Mouse (Mus musculus) ES-E14 (cell line): ENCODE measurements at regions not wholly inside any gene's neighbourhood (a gene's known extent, or its start where the extent isn't known, plus 50 kb on each side); places are given as distances from the start of the nearest gene placed in this dataset.

Experiments used
- DNase-seq: peaks from one replicate; pipeline ENCODE4 v3.0.0-alpha.2; 2013; ENCODE audit warnings: low read depth, low spot score
- H3K27ac ChIP-seq: 2 replicates; pipeline ENCODE4 v1.5.1; 2012; ENCODE audit warnings: low read depth, mild to moderate bottlenecking, low read length, moderate library complexity, mixed read lengths; ENCODE audit not compliant: poor library complexity, insufficient read depth, severe bottlenecking
- H3K36me3 ChIP-seq: 2 replicates; pipeline ENCODE4 v1.6.1; 2012; ENCODE audit warnings: mild to moderate bottlenecking, low read length, moderate library complexity, mixed read lengths; ENCODE audit not compliant: control insufficient read depth, poor library complexity, insufficient read depth, severe bottlenecking
- H3K4me1 ChIP-seq, 2 experiments: fragments of 150-350 bp in 1 of 2; sonication (generic) in 1 of 2; 2 replicates each; pipeline ENCODE4 v1.6.1; 2012; ENCODE audit warnings: low read length in 2 of 2, mild to moderate bottlenecking in 1 of 2, mixed read lengths in 1 of 2; ENCODE audit not compliant: control insufficient read depth in 2 of 2, insufficient read depth in 2 of 2, poor library complexity in 1 of 2
- H3K4me3 ChIP-seq, 2 experiments: fragments of 150-350 bp in 1 of 2; sonication (generic) in 1 of 2; 2 replicates each; pipeline ENCODE4 v1.5.1; 2012; ENCODE audit warnings: low read length in 2 of 2, low read depth in 1 of 2, mild to moderate bottlenecking in 1 of 2, mixed read lengths in 1 of 2; ENCODE audit not compliant: insufficient read depth in 1 of 2, poor library complexity in 1 of 2, severe bottlenecking in 1 of 2
- H3K9ac ChIP-seq: 2 replicates; pipeline ENCODE4 v1.6.1; 2012; ENCODE audit warnings: low read depth, mild to moderate bottlenecking, low read length, mixed read lengths; ENCODE audit not compliant: poor library complexity, insufficient read depth, severe bottlenecking
- H3K9me3 ChIP-seq: fragments of 150-350 bp; sonication (generic); 2 replicates; pipeline ENCODE4 v1.6.1; 2012; ENCODE audit warnings: low read depth, mild to moderate bottlenecking, low read length; ENCODE audit not compliant: control insufficient read depth, insufficient read depth
- CHD2 ChIP-seq: IDR thresholded peaks from 2 replicates; pipeline ENCODE4 v1.6.1; 2014; ENCODE audit warnings: mild to moderate bottlenecking, low read depth, low read length, inconsistent platforms
- HCFC1 ChIP-seq: IDR thresholded peaks from 2 replicates; pipeline ENCODE4 v1.6.1; 2012; ENCODE audit warnings: low read length, inconsistent platforms, borderline replicate concordance; ENCODE audit not compliant: insufficient read depth
- MAFK ChIP-seq: IDR thresholded peaks from 2 replicates; pipeline ENCODE4 v1.6.1; 2014; ENCODE audit warnings: mild to moderate bottlenecking, low read depth, low read length, inconsistent platforms; ENCODE audit not compliant: insufficient read depth
- ZC3H11A ChIP-seq: IDR thresholded peaks from 2 replicates; pipeline ENCODE4 v1.6.1; 2012; ENCODE audit warnings: low read depth, mild to moderate bottlenecking, inconsistent platforms, low read length, borderline replicate concordance
- ZNF384 ChIP-seq: IDR thresholded peaks from 2 replicates; pipeline ENCODE4 v1.6.1; 2012; ENCODE audit warnings: low read depth, low read length, inconsistent platforms
- in situ Hi-C, 2 experiments: fragments of 600-800 bp; cut with MboI; formaldehyde crosslinking; loops; one replicate each; pipeline ENCODE4 v1.15.1; 2025; ENCODE audit warnings: low sequenced_read_pairs in 2 of 2, inconsistent platforms in 1 of 2; ENCODE audit not compliant: unreplicated experiment in 2 of 2

DNA sequence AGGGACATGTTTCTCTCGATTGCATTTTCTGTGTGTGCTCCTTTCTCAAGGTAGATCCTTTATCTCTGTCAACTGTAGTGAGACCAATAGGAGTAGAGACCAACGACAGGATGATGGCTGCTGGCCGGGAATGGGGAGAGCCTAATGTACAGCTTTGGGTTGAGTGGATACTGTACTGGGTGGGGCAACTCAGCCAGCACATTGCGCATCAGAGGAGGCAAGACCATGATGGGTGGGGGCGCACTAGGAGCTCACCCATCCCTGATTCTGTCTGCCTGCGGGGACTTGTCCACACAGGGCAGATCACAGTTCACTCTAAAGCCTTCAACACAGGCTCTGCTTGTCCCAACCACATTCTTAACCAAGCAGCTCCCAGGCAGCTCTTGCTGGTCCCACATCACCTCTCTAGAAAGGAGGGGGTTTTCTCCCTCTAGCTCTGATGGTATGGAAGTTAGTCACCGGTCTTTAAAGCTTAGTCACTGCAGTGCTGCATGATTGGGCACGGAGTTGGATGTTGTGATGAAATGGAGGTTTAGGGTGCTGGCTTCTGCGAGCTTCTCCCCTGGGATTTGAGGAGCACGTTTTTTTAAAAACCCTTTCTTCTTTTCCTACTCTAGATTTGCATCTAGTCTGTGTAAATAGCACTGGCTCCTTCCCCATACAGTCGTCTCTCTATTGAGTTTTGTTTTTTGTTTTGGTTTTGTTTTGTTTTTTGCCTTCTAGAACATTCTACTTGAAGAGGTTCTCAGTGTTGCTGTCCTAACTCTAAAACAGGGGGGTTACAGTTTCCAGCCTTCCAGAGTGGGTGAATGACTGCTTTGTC, 118.3 kb upstream of the Frmd6 start:
- Histone ChIP-seq H3K9ac (no peak overlapping the region), H3K36me3 (no peaks in the 10 kb centered on the region), H3K4me3 (no peak overlapping the region), H3K9me3 (no peaks in the 10 kb centered on the region), H3K27ac (no peak overlapping the region), H3K4me1 (peaks cover 2 to 12% of the 10 kb centered on the region in 2 experiments; a peak in 3 of 4 replicates)
- no peak for DNase-seq
- in situ Hi-C loops: no loop called here
- TF ChIP-seq ZC3H11A: no peak
- no peak for TF ChIP-seq MAFK
- no peak for TF ChIP-seq HCFC1
- no peak for TF ChIP-seq ZNF384
- TF ChIP-seq CHD2: no peak

- no peak overlapping the region for H3K4me3 ChIP-seq
- in situ Hi-C loops: no loop called here
- no peaks in the 10 kb centered on the region for H3K36me3 ChIP-seq
- no peak for DNase-seq
- no peak overlapping the region for H3K9ac ChIP-seq
- no peaks in the 10 kb centered on the region for H3K9me3 ChIP-seq
- H3K4me1 ChIP-seq: peaks cover 4 to 17% of the 10 kb centered on the region in 2 experiments
- H3K27ac ChIP-seq: no peak overlapping the region
- no peak for TF ChIP-seq ZC3H11A
Measured at GRCm38 (mm10) chr12:70707629-70708289, 117.6 kb upstream of the Frmd6 start.

- Histone ChIP-seq H3K36me3 (no peaks in the 10 kb centered on the region), H3K4me3 (no peak overlapping the region), H3K9ac (no peak overlapping the region), H3K4me1 (peaks cover 9 to 22% of the 10 kb centered on the region in 2 experiments), H3K9me3 (no peaks in the 10 kb centered on the region), H3K27ac (no peak overlapping the region)
- no peak for DNase-seq
- in situ Hi-C loops: no loop called here
- TF ChIP-seq MAFK (no peak), HCFC1 (no peak), ZC3H11A (no peak), CHD2 (no peak), ZNF384 (no peak)
Measured at GRCm38 (mm10) chr12:70708290-70708668, 117.0 kb upstream of the Frmd6 start.

GRCm38 (mm10) chr12:70710311-70710710, 115.0 kb upstream of the Frmd6 start:
- in situ Hi-C loops: no loop called here

More at GRCm38 (mm10) chr12:70710311-70710710, 115.0 kb upstream of the Frmd6 start:
- Histone ChIP-seq H3K27ac (no peak overlapping the region), H3K9me3 (no peaks in the 10 kb centered on the region), H3K9ac (no peak overlapping the region), H3K4me1 (peaks cover 9 to 24% of the 10 kb centered on the region in 2 experiments), H3K36me3 (no peaks in the 10 kb centered on the region), H3K4me3 (no peak overlapping the region)
- TF ChIP-seq CHD2 (no peak), MAFK (no peak), ZNF384 (no peak), HCFC1 (no peak), ZC3H11A (no peak)
- DNase-seq: no peak
